Mouse (Mus musculus) midbrain, embryonic 13.5 days (tissue): ENCODE data around the gene Impg1. TPM values are rescaled to one million over a fixed set of nuclear protein-coding genes. Genes with fewer than 3 reads are reported as not detected.
"Not testable (repeated sequence)": the region's sequence is repeated elsewhere in the genome, so short reads cannot be mapped to it uniquely, and the experiment has no call there.

ENCODE experiments used
- ATAC-seq: fragments of 200-750 bp; cut with Nextera tagmentation; 2 replicates; pipeline ENCODE4 v1.8.0; 2017; ENCODE audit warnings: mild to moderate bottlenecking, moderate TSS enrichment, moderate library complexity
- H3K27ac ChIP-seq: fragments of 300-500 bp; sonication (generic); 2 replicates; pipeline ENCODE4 v1.5.1; 2015; ENCODE audit warnings: inconsistent platforms, mild to moderate bottlenecking, moderate library complexity
- H3K27me3 ChIP-seq: fragments of 300-500 bp; sonication (generic); 2 replicates; pipeline ENCODE4 v1.6.1; 2015; ENCODE audit warnings: mild to moderate bottlenecking, inconsistent platforms
- H3K36me3 ChIP-seq: fragments of 300-500 bp; sonication (generic); 2 replicates; pipeline ENCODE4 v1.6.1; 2015; ENCODE audit warnings: mild to moderate bottlenecking, inconsistent platforms
- H3K4me1 ChIP-seq: fragments of 300-500 bp; sonication (generic); replicated peaks from 2 replicates; pipeline ENCODE4 v1.6.1; 2015; ENCODE audit warnings: inconsistent platforms
- H3K4me2 ChIP-seq: fragments of 300-500 bp; sonication (generic); replicated peaks from 2 replicates; pipeline ENCODE4 v1.6.1; 2015; ENCODE audit warnings: moderate library complexity, mild to moderate bottlenecking, inconsistent platforms
- H3K4me3 ChIP-seq: fragments of 300-500 bp; sonication (generic); replicated peaks from 2 replicates; pipeline ENCODE4 v1.5.1; 2015; ENCODE audit warnings: mild to moderate bottlenecking, inconsistent platforms
- H3K9ac ChIP-seq: fragments of 300-500 bp; sonication (generic); replicated peaks from 2 replicates; pipeline ENCODE4 v1.6.1; 2015; ENCODE audit warnings: mild to moderate bottlenecking, inconsistent platforms
- H3K9me3 ChIP-seq: fragments of 300-500 bp; sonication (generic); 2 replicates; pipeline ENCODE4 v1.6.1; 2016; ENCODE audit warnings: mild to moderate bottlenecking, inconsistent platforms
- WGBS: fragments of 180-500 bp; shearing (Covaris S2); methylation state at CpG from one replicate; pipeline ENCODE4 v1.1.7; 2015; 5-methylcytosine and 5-hydroxymethylcytosine counted together
- polyA plus RNA-seq: library from polyadenylated mRNA; unstranded; fragments of >200 nt; fragmentation: Nextera tagmentation; extraction: Ambion mirVana; gene quantifications from 2 replicates; pipeline ENCODE4 v1.2.1, GENCODE M21; 2015

The Impg1 gene
- polyA plus RNA-seq, 1 experiment from 2014 or later, result not detected

- Histone ChIP-seq H3K36me3 (no peaks in the 10 kb centered on the region), H3K27me3 (no peaks in the 10 kb centered on the region), H3K9me3 (no peaks in the 10 kb centered on the region), H3K4me1 (no peaks in the 10 kb centered on the region), H3K4me3 (no peak overlapping the region), H3K27ac (no peak overlapping the region), H3K9ac (no peak overlapping the region), H3K4me2 (no peak overlapping the region)
- 59% methylated on average over 1 of the region's 1 CpGs for WGBS
- no peak for ATAC-seq
Observed at GRCm38 (mm10) chr9:80340927-80341326, 124.4 kb downstream of the Impg1 start.

- H3K4me3 ChIP-seq, result no peak overlapping the region
- 91% methylated on average over 6 of the region's 6 CpGs for WGBS
- ATAC-seq, result no peak
- H3K9ac ChIP-seq, result no peak overlapping the region
- no peaks in the 10 kb centered on the region; the same call in 1 of the 2 replicates for H3K4me1 ChIP-seq
- no peaks in the 10 kb centered on the region for H3K9me3 ChIP-seq
- H3K36me3 ChIP-seq, result no peaks in the 10 kb centered on the region
- 0 out of 2 replicates have a peak, but pooled peaks cover 3% of the 10 kb centered on the region for H3K27me3 ChIP-seq
- no peak overlapping the region for H3K27ac ChIP-seq
- H3K4me2 ChIP-seq, result no peak overlapping the region
Observed at GRCm38 (mm10) chr9:80338026-80338425, 127.3 kb downstream of the Impg1 start.

DNA sequence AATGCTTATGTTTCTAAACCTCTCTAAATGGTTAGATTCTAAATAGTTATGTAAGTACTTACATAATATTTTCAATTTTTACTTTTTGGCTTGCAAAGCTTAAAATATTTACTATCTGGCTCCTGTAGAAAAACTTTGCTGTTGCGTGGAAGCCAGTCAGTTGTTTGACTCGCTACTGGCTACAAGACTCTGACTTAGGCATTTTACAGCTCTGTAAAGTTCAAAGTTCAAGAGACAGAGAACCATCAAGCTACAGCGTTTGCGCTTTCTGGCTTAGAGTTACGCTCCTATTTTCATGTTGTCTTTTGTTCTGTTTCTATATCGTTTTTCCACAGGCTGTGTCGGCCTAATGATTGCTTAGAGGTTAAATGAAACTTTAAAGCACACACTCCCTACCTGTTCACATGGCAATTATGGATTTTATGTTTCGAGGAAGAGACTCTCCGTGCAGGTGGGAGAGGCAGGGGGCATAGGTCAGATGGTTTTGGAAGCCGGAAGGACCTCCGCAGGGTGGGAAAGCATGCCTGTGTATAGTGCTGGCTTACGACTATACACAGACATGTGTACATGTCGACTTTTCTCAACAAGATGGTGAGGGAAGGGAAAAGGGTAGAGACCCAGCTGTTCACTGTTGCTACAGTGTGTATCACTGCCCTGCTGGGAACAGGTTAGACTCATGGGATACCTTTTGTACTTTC, 129.5 kb downstream of the Impg1 start:
- Histone ChIP-seq H3K4me1 (peaks cover 2% of the 10 kb centered on the region; the same call in 1 of the 2 replicates), H3K27ac (no peak overlapping the region), H3K4me3 (no peak overlapping the region), H3K27me3 (0 out of 2 replicates have a peak, but pooled peaks cover 8% of the 10 kb centered on the region), H3K9ac (no peak overlapping the region), H3K36me3 (no peaks in the 10 kb centered on the region), H3K4me2 (no peak overlapping the region), H3K9me3 (no peaks in the 10 kb centered on the region)
- 88% methylated on average over 13 of the region's 13 CpGs for WGBS
- no peak for ATAC-seq

GRCm38 (mm10) chr9:80333998-80334605, 131.2 kb downstream of the Impg1 start:
- Histone ChIP-seq H3K9me3 (no peaks in the 10 kb centered on the region), H3K36me3 (no peaks in the 10 kb centered on the region), H3K4me2 (0 out of 2 replicates have a peak overlapping the region, but pooled peaks have one; percentile 7), H3K27me3 (0 out of 2 replicates have a peak, but pooled peaks cover 8% of the 10 kb centered on the region), H3K9ac (no peak overlapping the region), H3K27ac (no peak overlapping the region), H3K4me3 (no peak overlapping the region), H3K4me1 (peaks cover 2% of the 10 kb centered on the region; the same call in 1 of the 2 replicates)
- 47% methylated on average over 14 of the region's 14 CpGs for WGBS
- ATAC-seq, result no peak

- Histone ChIP-seq H3K27me3 (0 out of 2 replicates have a peak, but pooled peaks cover 8% of the 10 kb centered on the region), H3K9me3 (no peaks in the 10 kb centered on the region), H3K9ac (no peak overlapping the region), H3K4me3 (no peak overlapping the region), H3K36me3 (no peaks in the 10 kb centered on the region), H3K27ac (no peak overlapping the region), H3K4me2 (0 out of 2 replicates have a peak overlapping the region, but pooled peaks have one; percentile 7), H3K4me1 (peaks cover 2% of the 10 kb centered on the region; the same call in 1 of the 2 replicates)
- no peak for ATAC-seq
- 52% methylated on average over 8 of the region's 8 CpGs for WGBS
Observed at GRCm38 (mm10) chr9:80333466-80333865, 131.8 kb downstream of the Impg1 start.

GRCm38 (mm10) chr9:80332153-80332552, 133.1 kb downstream of the Impg1 start:
- Histone ChIP-seq H3K4me2 (peak overlapping the region; percentile 51), H3K36me3 (no peaks in the 10 kb centered on the region), H3K9ac (no peak overlapping the region), H3K9me3 (no peaks in the 10 kb centered on the region), H3K4me3 (peak overlapping the region; percentile 21; the same call in 1 of the 2 replicates), H3K27ac (no peak overlapping the region), H3K27me3 (0 out of 2 replicates have a peak, but pooled peaks cover 8% of the 10 kb centered on the region), H3K4me1 (peaks cover 2% of the 10 kb centered on the region; the same call in 1 of the 2 replicates)
- WGBS, result 18% methylated on average over 14 of the region's 14 CpGs
- ATAC-seq, result peak; percentile 83

DNA sequence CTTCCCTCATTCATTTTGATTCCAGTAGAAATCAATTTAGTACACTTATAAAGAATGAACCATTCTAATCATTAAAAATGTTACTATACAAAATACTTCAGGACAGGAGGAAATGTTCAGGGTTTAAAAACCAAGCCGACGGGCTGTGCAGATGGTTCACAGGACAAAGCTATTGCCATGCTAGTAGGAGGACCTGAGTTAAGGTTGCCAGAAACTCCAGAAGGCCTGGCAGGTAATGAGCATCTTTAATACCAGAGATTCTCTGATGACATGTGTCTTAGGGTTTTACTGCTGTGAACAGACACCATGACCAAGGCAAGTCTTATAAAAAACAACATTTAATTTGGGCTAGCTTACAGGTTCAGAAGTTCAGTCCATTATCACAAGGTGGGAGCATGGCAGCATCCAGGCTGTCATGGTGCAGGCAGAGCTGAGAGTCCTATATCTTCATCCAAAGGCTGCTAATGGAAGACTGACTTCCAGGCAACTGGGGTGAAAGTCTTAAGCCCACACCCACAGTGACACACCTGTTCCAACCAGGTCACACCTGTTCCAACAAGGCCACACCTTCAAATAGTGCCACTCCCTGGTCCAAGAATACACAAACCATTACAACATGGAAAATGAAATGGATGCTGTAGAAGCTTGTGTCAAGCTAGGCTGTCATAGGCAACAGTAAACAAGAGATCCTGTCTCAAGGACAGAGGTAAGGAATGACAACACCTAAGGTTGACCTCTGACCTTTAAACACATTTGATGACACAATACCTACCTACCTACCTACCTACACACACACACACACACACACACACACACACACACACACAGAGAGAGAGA, 144.0 kb downstream of the Impg1 start:
- not testable (repeated sequence) for H3K27me3 ChIP-seq, H3K27ac ChIP-seq, H3K9me3 ChIP-seq, H3K4me3 ChIP-seq, ATAC-seq, H3K36me3 ChIP-seq, H3K4me1 ChIP-seq, H3K4me2 ChIP-seq, H3K9ac ChIP-seq
- WGBS, result 94% methylated on average over 2 of the region's 2 CpGs

DNA sequence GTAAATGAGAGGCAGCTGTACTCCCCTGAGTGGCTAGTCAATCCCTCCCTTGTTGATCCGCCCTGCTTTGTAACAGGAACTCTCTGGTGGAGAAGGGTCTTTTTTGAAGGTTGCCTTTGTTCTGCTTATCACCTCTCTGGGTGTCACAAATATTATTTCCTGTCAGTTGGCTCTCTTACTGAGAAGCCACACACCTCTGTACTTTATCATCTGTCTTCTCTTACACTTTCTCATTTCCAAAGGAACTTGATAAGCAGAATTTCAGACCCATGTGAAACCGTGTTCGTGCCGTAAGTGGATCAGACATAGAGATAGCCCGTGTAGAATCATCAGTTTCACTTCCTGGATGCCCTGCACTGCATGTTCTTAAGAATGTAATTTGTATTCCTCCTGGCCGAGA, 147.3 kb downstream of the Impg1 start:
- no peaks in the 10 kb centered on the region for H3K36me3 ChIP-seq
- H3K4me3 ChIP-seq, result no peak overlapping the region
- no peaks in the 10 kb centered on the region for H3K4me1 ChIP-seq
- 85% methylated on average over 6 of the region's 6 CpGs for WGBS
- H3K27me3 ChIP-seq, result no peaks in the 10 kb centered on the region
- no peaks in the 10 kb centered on the region for H3K9me3 ChIP-seq
- H3K27ac ChIP-seq, result no peak overlapping the region
- no peak for ATAC-seq
- no peak overlapping the region for H3K4me2 ChIP-seq
- H3K9ac ChIP-seq, result no peak overlapping the region

DNA sequence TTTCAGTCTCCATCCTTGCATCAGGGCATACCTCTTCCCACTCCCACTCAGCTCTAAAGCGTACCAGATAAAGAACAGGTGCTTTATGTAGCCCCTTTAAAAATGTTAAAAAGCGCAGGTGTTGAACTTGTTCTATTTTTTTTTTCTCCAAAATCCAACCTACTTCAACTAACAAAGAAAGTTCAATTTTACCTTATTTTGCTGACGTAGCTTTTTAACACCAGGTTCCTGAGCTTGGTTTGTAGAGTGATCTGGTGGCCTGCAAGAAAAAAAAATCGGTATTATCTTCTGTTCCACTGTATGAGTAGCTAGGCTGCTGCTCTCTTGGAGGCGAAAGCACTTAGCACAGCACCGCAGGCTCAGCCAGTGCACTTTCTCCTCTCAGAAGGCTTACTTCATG, 149.4 kb downstream of the Impg1 start:
- H3K27ac ChIP-seq, result no peak overlapping the region
- H3K27me3 ChIP-seq, result no peaks in the 10 kb centered on the region
- H3K4me2 ChIP-seq, result no peak overlapping the region
- H3K9ac ChIP-seq, result no peak overlapping the region
- H3K36me3 ChIP-seq, result no peaks in the 10 kb centered on the region
- H3K4me3 ChIP-seq, result no peak overlapping the region
- no peaks in the 10 kb centered on the region for H3K9me3 ChIP-seq
- no peaks in the 10 kb centered on the region for H3K4me1 ChIP-seq
- WGBS, result 96% methylated on average over 6 of the region's 6 CpGs
- ATAC-seq, result no peak

- no peak for ATAC-seq
- no peaks in the 10 kb centered on the region for H3K36me3 ChIP-seq
- no peaks in the 10 kb centered on the region for H3K4me1 ChIP-seq
- WGBS, result 89% methylated on average over 5 of the region's 5 CpGs
- H3K27ac ChIP-seq, result no peak overlapping the region
- H3K9ac ChIP-seq, result no peak overlapping the region
- H3K4me2 ChIP-seq, result no peak overlapping the region
- no peak overlapping the region for H3K4me3 ChIP-seq
- H3K9me3 ChIP-seq, result no peaks in the 10 kb centered on the region
- no peaks in the 10 kb centered on the region for H3K27me3 ChIP-seq
Observed at GRCm38 (mm10) chr9:80313610-80314009, 151.7 kb downstream of the Impg1 start.

DNA sequence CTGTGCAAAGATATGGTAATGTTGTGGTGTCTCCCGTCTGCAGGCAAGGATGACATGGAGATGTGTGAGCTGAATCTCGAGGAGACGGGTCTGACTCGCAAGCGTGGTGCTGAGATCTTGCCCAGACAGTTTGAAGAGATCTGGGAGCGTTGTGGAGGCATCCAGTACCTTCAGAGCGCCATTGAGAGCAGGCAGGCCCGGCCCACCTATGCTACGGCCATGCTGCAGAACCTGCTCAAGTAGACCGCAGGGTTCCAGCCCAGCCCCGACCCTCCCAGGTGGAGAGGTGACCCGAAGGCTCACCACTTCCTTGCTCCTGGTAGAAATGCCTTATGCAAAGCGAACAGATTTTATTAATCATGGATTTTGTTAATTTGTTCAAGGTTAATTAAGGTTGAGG, 157.7 kb downstream of the Impg1 start:
- Histone ChIP-seq H3K4me3 (no peak overlapping the region), H3K4me2 (no peak overlapping the region), H3K27ac (no peak overlapping the region), H3K4me1 (peaks cover 7% of the 10 kb centered on the region), H3K27me3 (no peaks in the 10 kb centered on the region), H3K9ac (no peak overlapping the region), H3K9me3 (no peaks in the 10 kb centered on the region), H3K36me3 (no peaks in the 10 kb centered on the region)
- WGBS, result 88% methylated on average over 13 of the region's 13 CpGs
- peak; percentile 51; the same call in 1 of the 2 replicates for ATAC-seq

DNA sequence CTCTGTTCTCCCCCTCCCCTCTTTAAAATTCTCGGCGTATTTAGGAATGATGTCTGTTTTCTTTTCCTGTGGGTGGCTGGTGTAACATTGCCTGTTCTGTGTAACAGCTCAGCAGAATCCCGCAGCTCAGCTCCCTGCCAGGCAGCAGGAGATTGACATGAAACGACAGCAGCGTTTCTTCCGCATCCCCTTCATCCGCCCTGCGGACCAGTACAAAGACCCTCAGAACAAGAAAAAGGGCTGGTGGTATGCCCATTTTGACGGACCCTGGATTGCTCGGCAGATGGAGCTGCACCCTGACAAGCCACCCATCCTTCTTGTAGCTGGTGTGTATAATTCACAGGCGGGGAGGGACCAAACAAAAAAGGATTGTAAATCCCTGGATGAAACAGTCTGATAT, 158.4 kb downstream of the Impg1 start:
- peak overlapping the region; percentile 20 for H3K4me3 ChIP-seq
- H3K27ac ChIP-seq, result peak overlapping the region; percentile 68
- H3K9ac ChIP-seq, result peak overlapping the region; percentile 46; the same call in 1 of the 2 replicates
- 27% methylated on average over 11 of the region's 11 CpGs for WGBS
- H3K27me3 ChIP-seq, result no peaks in the 10 kb centered on the region
- peak; percentile 96 for ATAC-seq
- H3K4me1 ChIP-seq, result peaks cover 7% of the 10 kb centered on the region
- H3K4me2 ChIP-seq, result peak overlapping the region; percentile 44
- H3K9me3 ChIP-seq, result no peaks in the 10 kb centered on the region
- H3K36me3 ChIP-seq, result no peaks in the 10 kb centered on the region
